Mouse (Mus musculus): ENCODE results near the gene Ahdc1.

Ahdc1 gene

DNA sequence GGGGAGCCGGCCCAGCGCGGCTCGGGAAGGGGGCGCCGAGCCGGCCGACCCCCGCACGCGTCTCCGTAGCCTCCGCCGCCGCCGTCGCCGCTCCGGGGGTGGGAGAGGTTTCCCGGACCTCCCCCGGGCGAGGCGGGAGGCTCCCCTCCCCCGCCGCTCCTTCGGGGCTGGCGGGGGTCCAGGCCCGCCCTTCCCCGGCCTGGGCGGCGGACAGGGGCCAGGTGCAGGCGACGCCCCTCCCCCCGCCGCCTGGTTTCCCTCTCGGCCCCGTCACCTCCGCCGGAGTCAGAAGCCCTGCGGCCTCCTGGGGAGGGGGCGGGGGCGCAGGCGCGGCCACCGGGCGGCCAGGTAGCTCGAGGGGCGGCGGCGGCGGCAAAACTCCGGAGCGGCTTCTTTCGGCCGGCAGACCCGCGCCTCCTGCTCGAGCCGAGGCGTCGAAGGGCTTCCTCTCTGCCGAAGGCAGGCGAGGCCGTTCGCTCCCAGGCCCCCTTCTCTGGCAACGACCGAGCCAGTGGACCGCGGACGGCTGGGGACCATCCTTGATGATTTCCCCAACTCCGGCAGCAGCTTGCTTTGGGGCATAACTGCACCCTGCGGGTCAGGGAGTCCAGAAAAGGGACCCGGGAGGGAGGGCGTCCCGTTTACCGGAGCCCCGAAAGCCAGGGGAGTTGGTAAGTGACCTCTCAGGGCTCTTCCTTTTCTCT lies 28.2 kb downstream of the Ahdc1 start:
- DNase-seq (ENCODE audit: low spot score in 2 of 2): no peak

DNA sequence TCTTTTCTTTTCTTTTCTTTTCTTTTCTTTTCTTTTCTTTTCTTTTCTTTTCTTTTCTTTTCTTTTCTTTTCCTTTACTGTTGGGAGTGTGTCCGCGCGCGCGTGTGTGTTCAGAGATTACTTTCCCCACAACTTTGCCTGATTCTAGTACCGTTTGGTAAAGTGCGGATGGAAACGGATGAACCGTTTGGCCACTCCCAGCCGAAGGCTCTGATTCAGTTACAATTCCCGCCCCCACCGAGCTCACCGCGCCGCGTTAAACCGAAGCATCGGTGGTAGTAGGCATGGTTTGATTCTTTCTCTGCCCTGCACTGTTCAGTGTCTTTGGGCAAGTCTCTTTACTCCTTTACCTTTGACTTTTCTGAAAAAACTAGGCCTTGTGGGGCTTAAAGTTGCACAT lies 28.8 kb downstream of the Ahdc1 start:
- no peak for DNase-seq (ENCODE audit: low spot score in 2 of 2)

DNA sequence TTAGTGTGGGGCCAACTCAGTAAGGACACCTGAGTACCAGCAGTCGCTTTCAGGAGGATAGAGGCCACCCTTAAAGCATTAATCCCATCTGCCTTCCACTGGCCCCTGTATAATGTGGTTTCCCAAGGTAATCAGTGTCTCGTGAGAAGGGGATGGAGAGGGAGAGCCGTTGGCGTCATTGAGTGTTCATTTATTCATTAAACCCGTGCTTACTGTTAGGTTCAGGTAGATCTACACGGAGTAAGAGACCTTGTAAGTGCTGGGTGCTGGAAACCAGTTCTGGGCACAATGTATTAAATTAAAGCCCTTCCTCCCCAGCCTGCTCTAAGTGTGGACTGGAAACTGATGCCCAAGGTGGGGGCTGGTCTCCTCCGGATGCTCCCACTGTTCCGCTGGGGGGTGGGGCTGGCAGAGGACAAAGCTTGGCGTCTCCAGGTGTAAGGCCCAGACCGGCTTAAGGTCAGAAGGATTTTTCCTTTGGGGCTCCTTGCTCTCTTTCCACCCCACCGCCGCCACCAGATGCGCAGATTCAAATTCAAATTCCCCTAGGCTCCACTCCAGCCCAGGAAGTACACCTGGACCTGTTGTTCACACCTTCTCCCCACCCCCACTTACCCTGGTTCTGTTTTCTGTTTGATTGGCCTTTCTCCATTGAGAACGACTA lies 29.3 kb downstream of the Ahdc1 start:
- no peak for DNase-seq (ENCODE audit: low spot score in 2 of 2)

DNA sequence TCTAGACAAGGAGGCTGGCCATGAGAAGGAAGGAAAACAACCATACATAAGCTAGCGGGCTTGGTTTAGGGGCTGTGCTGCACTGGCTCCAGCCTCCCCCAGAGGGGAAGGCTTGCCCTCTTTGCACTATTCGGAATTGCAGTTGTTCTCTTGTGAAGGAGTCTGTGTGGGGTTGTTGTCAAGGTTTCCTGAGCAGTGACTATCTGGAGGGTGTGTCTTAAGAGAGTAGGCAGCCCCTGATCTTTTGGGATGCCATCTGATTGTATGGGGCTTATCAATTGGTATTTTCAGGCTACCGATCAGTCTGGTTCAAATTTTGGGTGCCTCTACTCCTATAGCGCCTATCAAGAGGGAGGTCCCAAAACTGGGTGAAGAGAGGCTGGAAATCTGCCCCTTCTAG lies 31.2 kb downstream of the Ahdc1 start:
- no peak for DNase-seq (ENCODE audit: low spot score in 2 of 2)

DNA sequence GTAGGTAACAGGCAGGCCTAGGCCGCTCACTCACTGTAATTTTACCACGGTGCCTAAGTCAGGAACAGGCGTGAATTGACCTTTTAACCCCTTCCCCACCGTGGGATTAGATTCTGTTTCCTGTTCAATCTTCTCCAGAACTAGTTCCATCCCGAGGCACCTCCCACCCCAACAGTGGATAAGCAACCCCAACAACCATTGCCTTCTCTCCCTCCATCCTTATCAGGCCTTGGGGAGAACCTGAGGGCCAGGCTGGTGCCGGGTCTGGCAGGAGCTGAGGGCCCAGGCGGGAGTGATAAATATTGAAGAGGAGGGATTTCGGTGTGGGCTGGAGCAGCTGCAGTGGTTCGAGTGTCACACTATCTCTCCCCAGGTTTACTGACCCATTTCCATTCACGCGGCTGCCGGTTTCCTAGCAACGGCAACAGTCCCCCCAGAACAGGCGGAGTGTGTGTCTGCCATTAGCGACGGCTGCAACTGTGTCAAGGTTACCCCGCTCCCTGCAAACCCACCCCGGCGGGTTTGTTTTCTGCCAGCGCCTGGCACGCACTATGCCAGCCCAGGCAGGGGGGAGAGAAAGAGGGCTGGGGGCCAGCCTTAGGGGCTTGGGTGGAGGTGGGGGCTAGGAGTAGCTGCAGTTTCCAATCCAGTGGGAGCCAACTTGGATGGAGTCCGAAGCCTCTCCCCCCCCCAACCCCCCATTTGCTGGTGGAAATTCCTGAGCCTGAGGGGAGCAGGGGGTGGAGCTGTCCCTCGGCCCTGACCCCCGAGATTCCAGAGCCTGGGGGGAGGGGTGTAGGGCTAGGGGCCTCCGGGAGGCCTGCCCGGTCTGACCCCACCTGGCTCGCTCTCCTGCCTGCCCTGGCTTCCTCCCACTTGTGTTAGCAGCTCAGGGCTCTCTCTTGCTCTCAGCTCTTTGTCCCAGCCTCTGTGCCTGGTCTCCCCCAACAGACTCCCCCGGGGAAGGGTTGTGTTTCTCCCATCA lies 31.9 kb downstream of the Ahdc1 start:
- no peak for DNase-seq (ENCODE audit: low spot score in 2 of 2)

DNA sequence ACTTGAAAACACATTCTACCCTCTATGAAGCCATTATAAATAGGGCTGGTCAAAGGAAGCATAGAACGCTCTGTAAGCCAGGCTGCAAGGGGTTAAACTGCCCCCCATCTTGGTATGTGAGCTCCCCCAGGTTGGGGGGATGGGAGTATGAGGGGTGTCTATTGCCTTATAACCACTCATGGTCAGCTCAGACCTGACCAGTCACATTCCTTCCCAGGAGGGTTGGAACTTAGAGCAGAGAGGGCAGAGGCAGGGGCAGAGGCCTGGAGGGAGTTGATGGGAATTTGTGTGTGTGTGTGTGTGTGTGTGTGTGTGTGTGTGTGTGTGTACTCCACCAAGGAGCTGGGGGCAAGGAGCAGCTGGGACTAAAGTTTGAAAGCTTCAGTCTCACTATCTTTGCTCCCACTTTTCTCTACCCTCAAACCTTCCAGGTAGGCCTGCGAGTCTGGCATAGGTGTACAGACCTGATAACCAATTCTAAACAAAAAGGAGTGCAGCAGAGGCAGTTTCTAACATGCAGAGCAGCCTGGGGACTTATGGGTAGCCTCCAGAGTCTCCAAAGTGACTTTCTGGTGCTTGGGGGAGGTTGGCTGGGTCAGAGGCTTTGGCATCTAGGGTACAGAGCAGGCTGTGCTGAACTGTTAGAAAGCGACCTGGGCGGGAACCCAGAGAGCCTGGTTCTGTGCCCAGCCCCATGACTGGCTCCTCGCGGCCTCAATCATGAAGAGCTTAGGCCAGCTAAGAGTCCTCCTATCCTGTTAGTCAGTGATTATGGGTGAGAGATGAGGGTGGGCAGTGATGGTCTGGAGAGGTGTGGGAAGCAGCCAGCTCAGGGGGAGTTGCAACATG lies 33.0 kb downstream of the Ahdc1 start:
- no peak for DNase-seq (ENCODE audit: low spot score in 2 of 2)

DNA sequence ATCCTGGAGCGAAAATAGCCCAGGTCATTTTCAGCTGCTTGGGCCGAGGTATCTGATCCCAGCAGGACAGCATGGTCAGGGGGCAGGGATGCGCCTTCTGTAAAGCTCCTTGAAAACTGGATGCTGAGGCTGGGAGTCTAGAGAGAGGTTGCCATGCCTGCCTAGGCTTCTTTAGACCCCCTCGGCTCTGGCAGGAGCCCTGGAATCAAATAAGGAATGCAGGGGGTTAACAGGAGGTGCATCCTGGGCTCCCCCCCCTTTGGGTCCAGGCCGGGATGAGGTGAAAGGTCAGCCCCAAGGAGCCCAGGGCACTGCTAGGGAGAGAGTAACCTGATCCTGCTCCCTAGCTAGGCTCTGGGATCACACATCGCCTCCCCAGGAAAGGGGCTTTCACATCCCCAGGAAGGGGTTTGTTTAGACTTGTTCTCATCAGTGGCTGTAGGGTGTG lies 33.6 kb downstream of the Ahdc1 start:
- no peak for DNase-seq (ENCODE audit: low spot score in 2 of 2)

DNA sequence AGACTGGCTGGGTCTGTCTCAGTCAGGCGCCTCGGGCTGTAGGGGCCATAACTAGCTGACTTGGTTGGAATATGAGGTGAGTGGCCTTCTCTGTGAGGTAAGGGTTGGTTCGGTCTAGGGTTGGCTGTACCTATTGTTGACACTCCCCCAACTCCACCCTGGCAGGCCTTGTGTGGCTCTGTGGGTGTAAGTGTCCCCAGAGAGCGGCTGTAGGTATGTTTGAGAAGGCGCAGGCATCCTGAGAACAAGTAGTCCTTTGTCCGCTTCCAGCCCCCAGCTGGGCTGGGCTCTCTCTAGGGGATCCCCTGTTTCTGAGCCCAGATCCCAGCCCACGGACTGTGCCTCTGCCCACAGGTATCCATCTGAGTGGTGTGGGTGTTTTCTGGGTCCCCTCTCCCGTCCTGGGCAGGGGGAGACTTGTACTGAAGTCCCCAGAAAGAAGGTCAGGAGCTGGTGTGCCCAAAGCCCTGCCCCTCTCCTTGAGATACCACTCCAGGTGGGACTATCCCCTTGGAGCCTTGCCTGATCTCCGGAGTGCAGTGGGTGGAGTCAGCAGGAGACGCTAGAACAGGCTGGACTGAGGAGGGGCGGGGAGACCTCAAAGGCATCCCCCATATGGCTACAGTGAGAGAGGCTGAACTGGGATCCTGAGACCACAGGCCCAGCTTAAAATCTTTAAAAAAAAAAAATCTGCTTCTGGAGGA lies 34.9 kb downstream of the Ahdc1 start:
- DNase-seq (ENCODE audit: low spot score in 2 of 2): no peak

DNA sequence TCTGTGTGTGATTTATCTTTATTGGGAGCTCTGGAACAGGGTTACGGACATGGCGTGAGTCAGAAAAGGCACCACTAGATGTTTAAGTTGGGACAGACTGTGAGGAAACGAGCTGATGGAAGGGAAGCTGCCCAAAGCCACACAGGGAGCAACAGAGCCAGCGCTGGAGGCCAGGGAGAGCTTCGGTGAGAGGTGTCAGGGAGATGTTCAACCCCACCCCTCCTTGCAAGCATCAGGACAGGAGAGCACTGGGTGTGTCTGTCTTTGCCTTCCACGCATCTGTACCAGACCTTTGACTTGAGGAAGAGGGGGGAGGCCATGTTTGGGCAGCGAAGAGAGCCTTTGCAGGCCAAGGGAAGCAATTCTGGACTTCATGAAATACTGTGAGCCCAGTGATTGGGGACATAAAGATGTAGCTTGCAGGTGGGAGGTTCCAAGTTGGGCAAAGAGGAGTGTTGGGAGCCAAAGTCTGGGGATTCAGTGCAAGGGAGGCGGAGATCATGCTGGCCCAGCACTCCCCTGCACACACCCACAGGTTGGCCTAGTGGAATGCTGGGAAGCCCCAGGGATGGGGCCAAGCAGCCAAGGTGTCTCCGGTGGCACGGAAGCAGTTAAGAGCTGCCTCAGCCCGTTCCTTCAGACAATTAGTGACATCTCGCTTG lies 35.8 kb downstream of the Ahdc1 start:
- no peak for DNase-seq (ENCODE audit: low spot score in 2 of 2)

DNA sequence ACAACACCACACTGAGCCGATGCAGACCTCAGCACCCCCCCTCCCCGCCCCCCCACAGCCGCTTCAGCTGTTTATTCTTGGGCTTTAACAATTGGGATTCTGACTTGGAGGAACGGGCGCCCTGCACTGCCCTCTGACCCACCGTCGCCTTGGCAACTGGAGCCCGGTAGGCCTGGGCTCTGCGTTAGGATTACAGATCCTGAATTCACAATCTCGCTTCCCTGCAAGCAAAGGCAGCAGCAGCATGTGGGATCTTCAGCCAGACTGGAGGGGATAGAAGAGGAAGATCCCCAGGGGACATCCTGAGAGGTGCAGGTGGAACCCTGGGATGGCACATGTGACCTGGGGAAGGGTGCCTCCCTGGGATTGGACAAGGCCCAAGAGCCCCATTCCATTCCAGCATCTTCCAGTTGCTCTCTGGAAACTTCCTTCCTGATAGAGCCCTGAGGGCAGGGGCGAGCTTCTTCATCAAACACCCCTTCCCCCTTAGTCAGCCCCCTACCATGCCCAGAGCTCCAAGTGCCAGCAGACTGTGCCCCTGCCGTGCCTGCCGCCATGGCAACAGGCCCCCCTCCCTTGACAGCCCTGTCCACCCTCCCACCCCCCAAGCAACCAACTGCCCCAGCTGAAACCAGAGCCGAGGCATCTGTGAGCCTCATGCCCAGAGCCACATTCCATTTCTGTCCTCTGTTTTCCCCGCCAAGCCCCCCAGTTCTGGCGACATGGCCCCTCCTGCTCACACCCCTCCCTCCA lies 36.5 kb downstream of the Ahdc1 start:
- DNase-seq (ENCODE audit: low spot score in 2 of 2): no peak

DNA sequence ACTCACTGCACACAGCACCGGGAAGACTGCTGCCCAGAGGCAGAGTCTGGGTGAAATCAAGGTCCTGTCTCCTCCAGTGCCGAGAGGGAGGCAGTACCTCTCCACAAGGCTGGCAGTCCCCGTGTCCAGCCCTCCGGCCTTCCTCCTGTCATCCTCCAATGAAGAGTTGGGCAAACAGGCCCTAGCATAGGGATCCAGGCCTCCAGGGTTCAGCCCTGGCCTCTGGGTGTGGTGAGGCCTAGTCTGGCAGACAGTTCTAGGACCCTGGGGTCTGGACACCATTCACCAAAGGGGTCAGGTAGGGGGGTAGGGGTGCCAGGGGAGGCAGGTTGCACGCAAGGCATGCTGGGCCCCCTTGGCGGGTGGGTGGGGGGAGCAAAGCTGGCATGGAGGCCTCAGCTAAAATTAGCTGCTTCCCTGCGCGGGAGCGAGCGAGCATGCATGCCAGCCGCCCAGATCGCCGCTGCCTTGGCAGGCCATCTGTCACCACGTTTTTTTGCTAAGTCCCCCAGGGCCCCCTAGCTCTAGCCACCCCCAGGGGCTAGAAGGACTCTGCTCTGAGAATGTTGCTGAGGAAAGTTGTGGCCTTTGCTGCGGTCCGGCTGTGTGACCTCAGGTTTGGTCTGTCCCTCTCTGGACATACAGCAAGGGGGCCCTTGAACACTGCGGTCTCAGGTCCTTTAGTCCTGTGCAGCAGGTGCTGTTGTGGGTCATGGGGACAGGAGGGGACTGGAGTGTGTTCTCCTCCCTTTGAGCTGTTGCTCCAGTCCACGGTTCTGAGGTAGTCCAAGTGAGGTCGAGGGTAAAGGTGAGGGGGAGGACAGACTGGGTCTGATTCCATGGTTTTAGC lies 38.2 kb downstream of the Ahdc1 start:
- DNase-seq (ENCODE audit: low spot score in 2 of 2): no peak

DNA sequence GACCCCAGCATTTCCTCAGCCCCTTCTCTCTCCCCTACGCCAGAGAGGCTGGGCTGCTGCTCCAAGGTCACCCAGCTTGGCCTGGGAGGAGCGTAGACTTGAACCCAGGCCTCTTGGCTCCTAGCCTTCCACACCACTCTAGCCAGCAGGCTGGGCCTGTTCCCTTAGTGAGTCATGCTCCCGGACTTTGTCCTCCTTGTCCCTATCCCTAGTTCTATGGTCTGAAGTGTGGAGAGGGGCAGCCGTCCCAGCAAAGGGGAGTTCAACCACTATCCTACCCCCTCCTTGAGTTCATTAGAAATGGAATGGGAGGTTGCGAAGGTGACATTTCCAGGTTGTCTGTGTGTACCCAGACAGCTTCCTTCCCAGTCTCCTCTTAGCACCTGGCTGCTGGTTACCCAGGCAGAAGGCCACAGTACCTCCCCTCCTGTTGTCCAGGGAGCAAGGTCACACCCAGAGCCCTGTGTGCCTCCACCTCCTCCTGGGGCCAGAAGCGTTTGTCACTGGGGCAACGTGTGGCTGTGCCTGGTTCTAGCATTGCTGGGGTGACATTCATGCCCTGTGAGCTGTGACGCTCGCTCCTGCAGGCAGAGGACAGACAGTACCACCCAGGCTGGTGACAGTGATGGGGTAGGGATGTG lies 39.3 kb downstream of the Ahdc1 start:
- DNase-seq (ENCODE audit: low spot score in 2 of 2): no peak

DNA sequence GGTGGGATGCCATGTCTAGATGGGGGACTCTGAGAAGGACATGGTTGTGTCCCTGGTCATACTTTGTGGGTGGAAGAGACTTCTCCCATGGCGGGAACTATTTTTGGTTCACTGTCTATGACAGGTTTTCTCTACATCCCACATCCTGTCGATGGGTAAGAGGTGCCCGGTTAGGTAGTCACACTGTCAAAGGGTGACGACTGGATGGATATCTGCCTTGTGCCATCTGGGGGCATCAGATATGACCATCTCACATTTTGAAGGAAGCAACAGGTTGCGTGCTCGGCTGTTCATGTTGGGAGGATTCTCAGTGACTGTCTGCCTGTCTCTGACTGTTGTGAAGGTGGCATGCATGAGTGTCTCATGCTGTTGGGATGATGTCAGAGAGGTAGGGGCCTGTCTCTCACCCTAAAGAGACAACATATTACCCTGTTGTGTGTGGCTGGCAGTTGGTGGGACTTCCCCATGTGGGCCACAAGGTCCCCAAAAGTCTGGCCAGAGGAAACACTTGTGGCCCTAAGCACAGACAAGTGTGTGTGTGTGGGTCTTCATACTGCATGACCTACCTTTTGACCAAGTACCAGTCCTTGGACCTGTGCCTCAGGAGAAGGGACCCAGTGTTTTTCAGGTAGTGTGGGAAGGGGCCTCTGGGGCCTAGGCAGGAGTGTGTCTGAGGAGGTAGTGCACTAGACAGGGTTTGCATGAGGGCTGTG lies 39.9 kb downstream of the Ahdc1 start:
- peak; percentile 24 to 26 for DNase-seq (ENCODE audit: low spot score in 2 of 2)

DNA sequence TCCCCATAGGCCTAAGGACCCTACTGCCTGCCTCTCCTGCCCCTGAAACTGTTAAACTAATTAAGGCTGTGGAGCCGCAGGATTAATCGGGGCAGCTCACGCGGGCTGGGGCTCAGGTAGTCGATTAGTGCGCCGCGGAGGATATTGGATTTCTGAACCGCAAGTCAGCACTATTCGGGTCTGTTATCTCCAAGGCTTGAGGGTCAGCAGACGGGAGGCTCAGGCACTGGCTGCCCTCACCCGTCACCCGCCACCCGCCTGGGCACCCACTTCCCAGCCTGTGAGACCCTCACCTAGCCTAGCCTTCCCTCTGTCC lies 40.4 kb downstream of the Ahdc1 start:
- DNase-seq (ENCODE audit: low spot score in 2 of 2): no peak

DNA sequence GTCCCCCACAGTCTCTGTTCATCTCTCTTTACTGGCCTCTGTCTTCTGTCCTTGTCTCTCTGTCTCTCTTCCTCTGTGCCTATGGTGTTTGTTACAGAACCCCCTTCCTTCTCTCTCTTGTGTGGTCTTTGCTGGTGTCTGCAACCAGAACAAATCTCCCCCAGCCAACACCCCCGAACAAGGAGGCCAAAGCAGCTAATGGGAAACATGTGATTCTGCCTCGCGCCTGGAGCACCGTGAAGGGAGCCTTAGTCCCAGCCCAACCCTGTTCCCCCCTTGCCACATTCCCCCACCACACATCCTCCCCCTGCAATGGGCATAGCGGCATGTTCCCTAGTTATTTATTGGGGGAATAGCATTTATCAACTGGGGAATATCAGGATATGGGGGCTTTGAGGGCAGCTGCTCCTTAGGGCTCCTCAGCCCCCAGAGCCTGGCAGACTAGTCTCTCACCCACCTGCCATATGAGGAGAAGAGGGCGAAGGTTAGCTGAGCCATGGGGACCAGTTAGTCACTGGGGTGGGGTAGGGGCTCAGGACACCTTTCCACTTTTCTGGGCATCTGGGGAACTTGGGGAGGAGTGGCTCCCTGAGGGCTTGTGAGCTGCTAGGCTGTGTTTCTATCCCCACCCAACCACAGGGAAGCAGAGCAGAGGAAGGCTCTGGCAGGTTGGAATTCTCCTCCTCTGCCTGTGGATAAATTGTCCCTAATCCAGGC lies 41.1 kb downstream of the Ahdc1 start:
- no peak for DNase-seq (ENCODE audit: low spot score in 2 of 2)

DNA sequence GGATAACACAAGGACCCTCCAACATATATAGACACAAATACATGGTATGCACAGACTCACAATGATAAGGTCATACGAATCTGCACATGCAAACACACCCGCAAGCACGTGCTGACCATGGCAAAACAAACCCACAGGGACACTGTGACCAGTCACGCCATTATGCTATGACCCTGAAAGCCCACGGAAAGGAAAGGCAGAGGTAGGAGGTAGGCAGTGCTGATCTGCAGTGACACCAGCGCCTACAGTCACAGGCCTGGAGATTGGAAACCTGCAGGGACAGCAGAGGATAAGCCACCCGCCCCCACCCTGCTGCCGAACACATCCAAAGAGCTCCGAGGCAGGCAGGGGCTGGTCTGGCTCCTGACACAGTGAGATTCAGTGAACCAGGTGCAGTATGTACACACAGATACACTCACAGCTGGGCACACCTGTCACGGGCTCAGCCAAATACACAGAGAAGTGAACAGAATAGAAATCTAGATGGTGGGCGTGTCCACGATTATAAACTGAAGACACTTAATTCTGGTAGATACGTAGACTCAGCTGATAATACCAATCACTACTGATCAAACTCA lies 42.0 kb downstream of the Ahdc1 start:
- no peak for DNase-seq (ENCODE audit: low spot score in 2 of 2)

DNA sequence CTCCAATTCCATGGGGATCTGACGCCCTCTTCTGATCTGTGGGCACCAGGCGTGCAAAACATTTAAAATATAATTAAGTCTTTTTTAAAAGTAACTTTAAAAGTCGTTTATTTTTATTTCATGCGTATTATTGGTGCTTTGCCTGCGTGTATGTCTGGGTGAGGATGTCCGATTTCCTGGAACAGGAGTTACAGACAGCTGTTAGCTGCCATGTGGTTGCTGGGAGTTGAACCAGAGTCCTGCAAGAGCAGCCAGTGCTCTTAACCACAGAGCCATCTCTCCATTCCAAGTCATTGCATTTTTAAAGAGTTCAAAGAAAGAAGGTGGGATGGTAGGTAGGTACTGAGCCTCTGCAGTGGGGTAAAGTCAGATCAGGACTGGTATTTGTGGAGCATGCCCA lies 43.5 kb downstream of the Ahdc1 start:
- no peak for DNase-seq (ENCODE audit: low spot score in 2 of 2)

All from spleen, postnatal 36 days (tissue).